Mouse (Mus musculus) MEL (cell line): ENCODE results near the gene Mmp3. TPM values are rescaled to one million over a fixed set of nuclear protein-coding genes. Genes with fewer than 3 reads are reported as not detected.

Source experiments
- DNase-seq: peaks from one replicate; pipeline ENCODE4 v3.0.0; 2011; ENCODE audit warnings: low read depth, low spot score
- H3K27ac ChIP-seq: 2 replicates; pipeline ENCODE4 v1.5.1; 2012; ENCODE audit warnings: low read depth, mild to moderate bottlenecking, control low read depth, low read length, moderate library complexity; ENCODE audit not compliant: control insufficient read depth
- H3K27me3 ChIP-seq, 2 experiments: fragments of 150-350 bp in 1 of 2; sonication (generic) in 1 of 2; 2 replicates each; pipeline ENCODE4 v1.6.1; 2012; ENCODE audit warnings: low read length in 2 of 2, mild to moderate bottlenecking in 2 of 2, improper control_type of control experiment in 1 of 2, moderate library complexity in 1 of 2; ENCODE audit not compliant: insufficient read depth in 2 of 2, control insufficient read depth in 1 of 2
- H3K36me3 ChIP-seq, 2 experiments: 2 replicates each; pipeline ENCODE4 v1.6.1; 2012 to 2014; ENCODE audit warnings: low read length in 2 of 2, improper control_type of control experiment in 1 of 2, inconsistent platforms in 1 of 2, mild to moderate bottlenecking in 1 of 2; ENCODE audit not compliant: insufficient read depth in 2 of 2, control insufficient read depth in 1 of 2
- H3K4me1 ChIP-seq, 2 experiments: fragments of 150-350 bp in 1 of 2; sonication (generic) in 1 of 2; 2 replicates each; pipeline ENCODE4 v1.6.1; 2012; ENCODE audit warnings: low read length in 2 of 2, improper control_type of control experiment in 1 of 2, mild to moderate bottlenecking in 1 of 2; ENCODE audit not compliant: insufficient read depth in 2 of 2, control insufficient read depth in 1 of 2
- H3K4me3 ChIP-seq, 2 experiments: fragments of 150-350 bp in 1 of 2; sonication (generic) in 1 of 2; 2 replicates each; pipeline ENCODE4 v1.5.1; 2012; ENCODE audit warnings: low read depth in 2 of 2, low read length in 2 of 2, mild to moderate bottlenecking in 2 of 2, moderate library complexity in 2 of 2, control low read depth in 1 of 2, improper control_type of control experiment in 1 of 2; ENCODE audit not compliant: control insufficient read depth in 1 of 2, insufficient read depth in 1 of 2
- H3K79me2 ChIP-seq: 2 replicates; pipeline ENCODE4 v1.6.1; 2012; ENCODE audit warnings: mild to moderate bottlenecking, low read length, moderate library complexity; ENCODE audit not compliant: control insufficient read depth, poor library complexity, insufficient read depth
- H3K9ac ChIP-seq: 2 replicates; pipeline ENCODE4 v1.6.1; 2012; ENCODE audit warnings: low read depth, mild to moderate bottlenecking, control low read depth, low read length, moderate library complexity; ENCODE audit not compliant: control insufficient read depth, poor library complexity, severe bottlenecking
- H3K9me3 ChIP-seq: fragments of 150-350 bp; sonication (generic); replicated peaks from 2 replicates; pipeline ENCODE4 v1.6.1; 2012; ENCODE audit warnings: mild to moderate bottlenecking, low read length, improper control_type of control experiment, moderate library complexity; ENCODE audit not compliant: insufficient read depth
- BHLHE40 ChIP-seq: IDR thresholded peaks from 2 replicates; pipeline ENCODE4 v1.6.1; 2012; ENCODE audit warnings: low read depth, mild to moderate bottlenecking, inconsistent platforms, low read length, improper control_type of control experiment, borderline replicate concordance
- ELF1 ChIP-seq: IDR thresholded peaks from 2 replicates; pipeline ENCODE4 v1.6.1; 2014; ENCODE audit warnings: low read depth, mild to moderate bottlenecking, inconsistent platforms, low read length, improper control_type of control experiment, moderate library complexity
- ETS1 ChIP-seq: IDR thresholded peaks from 2 replicates; pipeline ENCODE4 v1.6.1; 2012; ENCODE audit warnings: low read depth, mild to moderate bottlenecking, inconsistent platforms, low read length, improper control_type of control experiment, moderate library complexity
- JUND ChIP-seq: IDR thresholded peaks from 2 replicates; pipeline ENCODE4 v1.6.1; 2011; ENCODE audit warnings: low read depth, mild to moderate bottlenecking, improper control_type of control experiment, low read length
- MAFK ChIP-seq: IDR thresholded peaks from 2 replicates; pipeline ENCODE4 v1.6.1; 2011; ENCODE audit warnings: low read depth, mild to moderate bottlenecking, low read length, improper control_type of control experiment, borderline replicate concordance
- MAZ ChIP-seq: IDR thresholded peaks from 2 replicates; pipeline ENCODE4 v1.6.1; 2012; ENCODE audit warnings: low read depth, mild to moderate bottlenecking, inconsistent platforms, low read length, improper control_type of control experiment
- MXI1 ChIP-seq: IDR thresholded peaks from 2 replicates; pipeline ENCODE4 v1.6.1; 2011; ENCODE audit warnings: mild to moderate bottlenecking, low read depth, low read length, improper control_type of control experiment
- MYB ChIP-seq: IDR thresholded peaks from 2 replicates; pipeline ENCODE4 v1.6.1; 2011; ENCODE audit warnings: mild to moderate bottlenecking, low read depth, low read length, improper control_type of control experiment
- MYC ChIP-seq: IDR thresholded peaks from 2 replicates; pipeline ENCODE4 v1.6.1; 2011; ENCODE audit warnings: low read depth, mild to moderate bottlenecking, low read length, improper control_type of control experiment, moderate library complexity
- NELFE ChIP-seq: IDR thresholded peaks from 2 replicates; pipeline ENCODE4 v1.6.1; 2011; ENCODE audit warnings: low read depth, low read length, improper control_type of control experiment
- NRF1 ChIP-seq: IDR thresholded peaks from 2 replicates; pipeline ENCODE4 v1.6.1; 2014; ENCODE audit warnings: low read depth, mild to moderate bottlenecking, inconsistent platforms, low read length, improper control_type of control experiment, moderate library complexity; ENCODE audit not compliant: poor library complexity, insufficient read depth, severe bottlenecking
- POLR2A ChIP-seq, 2 experiments: IDR thresholded peaks; 2 replicates each; pipeline ENCODE4 v1.6.1; 2011 to 2012; ENCODE audit warnings: low read length in 2 of 2, mild to moderate bottlenecking in 2 of 2, control low read depth in 1 of 2, improper control_type of control experiment in 1 of 2, low read depth in 1 of 2, moderate library complexity in 1 of 2; ENCODE audit not compliant: control insufficient read depth in 1 of 2, insufficient read depth in 1 of 2, poor library complexity in 1 of 2
- POLR2AphosphoS2 ChIP-seq: IDR thresholded peaks from 2 replicates; pipeline ENCODE4 v1.6.1; 2011; ENCODE audit warnings: low read length, improper control_type of control experiment
- RAD21 ChIP-seq: IDR thresholded peaks from 2 replicates; pipeline ENCODE4 v1.6.1; 2011; ENCODE audit warnings: mild to moderate bottlenecking, low read depth, low read length, improper control_type of control experiment
- RCOR1 ChIP-seq: IDR thresholded peaks from 2 replicates; pipeline ENCODE4 v1.6.1; 2012; ENCODE audit warnings: low read depth, mild to moderate bottlenecking, inconsistent platforms, low read length, improper control_type of control experiment
- TAL1 ChIP-seq: IDR thresholded peaks from 2 replicates; pipeline ENCODE4 v1.6.1; 2012; ENCODE audit warnings: mild to moderate bottlenecking, inconsistent platforms, low read length, moderate library complexity, mixed read lengths
- UBTF ChIP-seq: IDR thresholded peaks from 2 replicates; pipeline ENCODE4 v1.6.1; 2012; ENCODE audit warnings: low read depth, mild to moderate bottlenecking, inconsistent platforms, low read length, improper control_type of control experiment, moderate library complexity, borderline replicate concordance; ENCODE audit not compliant: insufficient read depth
- USF1 ChIP-seq: IDR thresholded peaks from 2 replicates; pipeline ENCODE4 v1.6.1; 2014; ENCODE audit warnings: low read depth, mild to moderate bottlenecking, inconsistent platforms, low read length, improper control_type of control experiment, moderate library complexity
- USF2 ChIP-seq, 2 experiments: IDR thresholded peaks; 2 replicates each; pipeline ENCODE4 v1.6.1; 2011 to 2012; ENCODE audit warnings: improper control_type of control experiment in 2 of 2, low read length in 2 of 2, borderline replicate concordance in 1 of 2, inconsistent platforms in 1 of 2, low read depth in 1 of 2, mild to moderate bottlenecking in 1 of 2; ENCODE audit not compliant: insufficient read depth in 1 of 2
- ZKSCAN1 ChIP-seq: IDR thresholded peaks from 2 replicates; pipeline ENCODE4 v1.6.1; 2012; ENCODE audit warnings: low read depth, mild to moderate bottlenecking, inconsistent platforms, low read length, improper control_type of control experiment, moderate library complexity
- ZMIZ1 ChIP-seq: IDR thresholded peaks from 2 replicates; pipeline ENCODE4 v1.6.1; 2012; ENCODE audit warnings: low read depth, mild to moderate bottlenecking, inconsistent platforms, low read length, improper control_type of control experiment, moderate library complexity
- ZNF384 ChIP-seq: IDR thresholded peaks from 2 replicates; pipeline ENCODE4 v1.6.1; 2012; ENCODE audit warnings: low read depth, mild to moderate bottlenecking, inconsistent platforms, low read length, improper control_type of control experiment
- polyA plus RNA-seq, 2 experiments: library from polyadenylated mRNA; stranded (reverse) in 1 of 2; unstranded in 1 of 2; fragments of >175 nt in 1 of 2; fragments of >200 nt in 1 of 2; gene quantifications; 2 replicates each; pipeline versions ENCODE4 v1.2.1 to v1.2.4; 2012; ENCODE audit warnings: low replicate concordance in 2 of 2, low read depth in 1 of 2; ENCODE audit not compliant: insufficient read length in 2 of 2, insufficient read depth in 1 of 2, missing spikeins in 1 of 2
- total RNA-seq: library from RNA; depleted of rRNA; stranded (reverse); fragments of 300-350 nt; gene quantifications from 2 replicates; pipeline ENCODE4 v1.2.3, GENCODE M21; 2012

Gene Mmp3
- total and polyA plus RNA-seq, 3 experiments: not detected

- Histone ChIP-seq H3K27ac (no peak overlapping the region), H3K27me3 (peaks cover 0 to 2% of the 10 kb centered on the region in 2 experiments; a peak in 1 of 4 replicates), H3K9ac (no peak overlapping the region), H3K36me3 (no peaks in the 10 kb centered on the region), H3K79me2 (no peaks in the 10 kb centered on the region)
- no peak for DNase-seq
- TF ChIP-seq MAFK (no peak), POLR2A (IDR thresholded peaks at IDR 0.05; ENCODE audit: control insufficient read depth in 1 of 2, insufficient read depth in 1 of 2, low read depth in 1 of 2, low read length in 2 of 2, poor library complexity in 1 of 2) (no peak), RAD21 (no peak), MXI1 (no peak), RCOR1 (no peak), NRF1 (no peak), USF2 (IDR thresholded peaks at IDR 0.05; ENCODE audit: borderline replicate concordance in 1 of 2, insufficient read depth in 1 of 2, low read depth in 1 of 2, low read length in 2 of 2) (no peak), ZNF384 (no peak), MAZ (no peak), NELFE (no peak), ZMIZ1 (no peak), POLR2AphosphoS2 (no peak), JUND (no peak), UBTF (no peak), MYC (no peak)
- TF ChIP-seq, all 39 proteins: peak for 0
- no peaks in the 10 kb centered on the region for H3K9me3 ChIP-seq
- H3K4me1 ChIP-seq: no peaks in the 10 kb centered on the region
- no peak overlapping the region for H3K4me3 ChIP-seq
Measured at GRCm38 (mm10) chr9:7470262-7470661, 24.6 kb downstream of the Mmp3 start.

- Histone ChIP-seq H3K27me3 (no peaks in the 10 kb centered on the region), H3K9me3 (no peaks in the 10 kb centered on the region), H3K4me1 (no peaks in the 10 kb centered on the region), H3K36me3 (no peaks in the 10 kb centered on the region), H3K9ac (no peak overlapping the region), H3K79me2 (no peaks in the 10 kb centered on the region), H3K4me3 (no peak overlapping the region), H3K27ac (no peak overlapping the region)
- no peak for DNase-seq
- TF ChIP-seq TAL1: no peak
- TF ChIP-seq ETS1: no peak
- no peak for TF ChIP-seq USF1
- TF ChIP-seq RCOR1: no peak
- no peak for TF ChIP-seq BHLHE40
- TF ChIP-seq ELF1: no peak
- no peak for TF ChIP-seq MYB
- no peak for TF ChIP-seq ZKSCAN1
Measured at GRCm38 (mm10) chr9:7483684-7484394, 38.2 kb downstream of the Mmp3 start.
